Mouse (Mus musculus) heart, postnatal 36 days (tissue): ENCODE data around the gene Mrap. TPM values are rescaled to one million over a fixed set of nuclear protein-coding genes. Genes with fewer than 3 reads are reported as not detected.

ENCODE experiments used
- DNase-seq, 2 experiments: peaks; one replicate each; pipeline ENCODE4 v3.0.0; 2021 to 2022
- intact Hi-C: fragments of 180-260 bp; cut with DNase I; formaldehyde crosslinking; loops from one replicate; pipeline ENCODE4 v1.15.1; 2025
- total RNA-seq, 2 experiments: library from RNA; stranded (reverse); gene quantifications; 2 replicates each; pipeline ENCODE4 v1.2.3; 2021

The Mrap gene
- total RNA-seq, 2 experiments from 2014 or later, result 14.2 to 14.7 TPM

- peak; percentile 29 to 44 for DNase-seq
- intact Hi-C loops, result no loop called here
These were observed 9.1 kb downstream of the Mrap start for GRCm38 (mm10) chr16:90747143-90747542.

DNA sequence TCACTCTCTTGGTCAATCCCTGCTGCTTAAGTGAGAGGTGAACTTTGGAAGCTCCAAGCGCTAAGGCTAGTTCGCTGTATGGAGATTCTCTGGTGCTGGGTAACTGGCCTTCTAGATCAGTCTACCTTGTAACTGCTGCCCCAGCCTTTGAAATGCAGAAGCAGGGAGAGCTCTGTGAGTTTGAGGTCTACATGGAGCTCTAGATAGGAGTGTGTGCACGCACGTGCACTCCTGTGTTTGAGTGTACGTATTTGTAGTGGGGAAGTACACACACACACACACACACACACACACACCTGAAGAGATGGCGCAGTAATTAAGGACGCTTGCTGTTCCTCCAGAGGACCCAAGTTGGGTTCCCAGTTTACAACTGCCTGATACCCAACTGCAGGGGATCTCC lies 10.2 kb downstream of the Mrap start:
- intact Hi-C loops, result no loop called here
- DNase-seq, result no peak

- no peak for DNase-seq
- intact Hi-C loops, result no loop called here
These were observed 15.5 kb downstream of the Mrap start for GRCm38 (mm10) chr16:90753386-90753941.

- intact Hi-C loops, result no loop called here
- no peak for DNase-seq
These were observed 21.3 kb downstream of the Mrap start for GRCm38 (mm10) chr16:90759335-90759734.

DNA sequence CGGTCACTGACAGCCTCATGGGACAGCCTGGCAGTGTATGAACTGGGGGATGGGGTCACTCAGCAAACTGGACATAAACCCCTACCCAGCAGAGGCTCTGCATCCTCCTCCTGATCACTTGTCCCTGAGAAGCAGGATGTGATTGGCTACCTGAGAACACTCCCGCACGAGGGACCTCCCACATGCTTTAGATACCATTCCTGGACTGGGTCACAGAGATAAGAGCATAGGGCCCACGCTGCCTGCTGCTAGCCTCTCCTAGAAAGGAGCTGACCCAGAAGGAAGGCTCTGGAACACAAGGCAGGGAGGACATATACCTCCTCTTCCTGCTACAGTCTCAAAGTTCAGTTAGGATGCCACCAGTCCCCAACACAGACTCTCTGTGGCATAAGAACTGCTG lies 22.5 kb downstream of the Mrap start:
- intact Hi-C loops, result no loop called here
- no peak for DNase-seq

DNA sequence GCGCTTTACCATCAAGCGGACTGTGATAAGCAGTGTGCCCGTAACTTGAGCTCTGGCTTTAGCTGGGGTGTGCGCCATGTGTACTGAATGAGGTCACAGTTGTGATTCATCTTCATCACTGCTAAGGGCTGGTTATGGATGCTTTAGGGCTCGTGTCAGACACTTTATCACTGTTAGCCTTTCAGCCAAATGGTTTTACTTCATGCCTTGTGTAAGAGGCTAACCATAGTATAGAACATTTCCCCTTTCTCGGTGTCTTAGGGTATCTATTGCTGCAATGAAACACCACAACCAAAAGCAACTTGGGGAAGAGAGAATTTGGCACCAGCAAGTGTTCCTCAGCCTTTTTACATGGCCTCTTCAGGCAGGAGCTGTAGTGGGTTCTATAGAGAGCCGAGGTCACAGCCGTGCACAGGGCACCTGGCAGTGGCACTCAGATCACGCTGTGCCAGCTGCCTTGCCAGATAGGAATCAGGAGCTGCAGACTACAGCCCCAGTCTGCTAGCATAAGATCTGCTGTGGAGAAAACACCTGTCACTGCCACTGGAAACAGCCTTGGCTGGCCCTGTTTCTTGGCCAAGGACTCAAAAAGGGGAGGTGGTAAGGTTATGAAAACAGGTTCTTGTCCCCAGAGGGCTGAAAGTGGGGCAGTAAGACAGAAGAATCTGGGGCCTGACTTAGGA lies 27.3 kb downstream of the Mrap start:
- intact Hi-C loops, result no loop called here
- DNase-seq, result no peak

GRCm38 (mm10) chr16:90766919-90767454 lies 29.0 kb downstream of the Mrap start:
- intact Hi-C loops, result no loop called here
- DNase-seq, result no peak

DNA sequence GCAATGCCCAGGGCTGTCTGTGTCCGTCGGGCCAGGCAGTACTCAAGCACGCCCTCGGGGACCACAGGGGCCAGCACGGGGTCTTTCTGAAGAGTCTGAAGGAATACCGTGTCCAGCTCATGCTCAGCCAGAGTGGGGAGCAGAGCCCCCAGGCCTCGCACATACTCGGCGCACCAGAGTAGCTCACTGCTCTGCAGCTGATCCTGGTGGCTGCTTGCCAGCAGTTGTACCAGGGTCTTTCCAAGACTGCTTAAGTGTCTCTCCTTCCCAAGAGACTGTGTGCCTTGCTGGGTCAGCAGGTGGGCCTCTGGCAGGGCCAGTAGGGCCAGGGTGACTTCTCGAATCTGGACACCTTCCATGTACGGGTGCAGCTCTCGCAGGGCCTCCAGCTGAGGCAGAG lies 36.2 kb downstream of the Mrap start:
- DNase-seq, result no peak
- intact Hi-C loops, result no loop called here

DNA sequence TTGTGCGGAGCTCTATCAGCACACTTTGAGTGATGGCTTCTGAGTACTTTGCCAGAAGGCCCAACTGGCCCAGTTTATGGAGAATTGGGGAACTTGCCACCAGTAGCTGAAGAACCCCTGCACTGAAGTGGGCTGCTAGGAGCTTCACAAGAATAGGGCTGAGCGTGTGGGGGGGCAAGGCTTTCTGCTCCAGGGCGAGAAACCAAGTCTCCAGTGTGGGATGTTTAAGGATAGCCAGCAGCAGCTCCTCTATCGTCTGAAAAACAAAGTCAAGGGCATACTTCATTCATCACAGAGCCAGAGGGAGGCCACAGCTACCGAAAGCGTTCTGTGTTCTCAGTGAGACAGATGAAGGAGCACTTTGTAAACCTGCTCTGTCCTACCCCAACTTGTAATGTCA lies 36.6 kb downstream of the Mrap start:
- intact Hi-C loops, result no loop called here
- DNase-seq, result no peak

DNA sequence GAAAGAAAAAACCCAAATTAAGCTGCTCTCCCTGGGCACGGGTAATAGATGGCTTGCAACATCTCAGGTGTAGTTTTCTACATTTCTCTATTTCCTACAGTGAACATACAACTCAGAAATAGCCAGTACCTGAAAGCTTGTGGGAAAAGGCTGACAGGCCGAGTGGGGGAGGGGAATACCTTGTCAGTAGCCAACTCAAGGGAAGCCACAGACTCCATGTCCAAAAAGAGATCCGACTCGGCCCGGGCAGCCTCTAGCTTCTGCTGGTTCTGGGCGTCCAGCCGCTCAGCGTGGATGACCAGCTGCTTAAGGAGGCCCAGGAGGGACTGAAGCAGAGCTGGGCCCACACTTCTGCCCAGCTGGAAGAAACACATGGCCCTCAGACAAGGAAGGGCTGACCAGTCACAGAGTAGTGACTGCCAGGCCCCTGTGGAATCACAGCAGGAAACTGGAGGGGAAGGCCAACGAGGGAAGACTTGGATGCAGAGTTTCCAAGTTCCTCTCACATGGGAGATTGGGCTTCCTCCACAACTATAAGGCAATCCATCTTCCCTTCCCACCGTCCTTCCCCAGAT lies 38.0 kb downstream of the Mrap start:
- no peak for DNase-seq
- intact Hi-C loops, result no loop called here

DNA sequence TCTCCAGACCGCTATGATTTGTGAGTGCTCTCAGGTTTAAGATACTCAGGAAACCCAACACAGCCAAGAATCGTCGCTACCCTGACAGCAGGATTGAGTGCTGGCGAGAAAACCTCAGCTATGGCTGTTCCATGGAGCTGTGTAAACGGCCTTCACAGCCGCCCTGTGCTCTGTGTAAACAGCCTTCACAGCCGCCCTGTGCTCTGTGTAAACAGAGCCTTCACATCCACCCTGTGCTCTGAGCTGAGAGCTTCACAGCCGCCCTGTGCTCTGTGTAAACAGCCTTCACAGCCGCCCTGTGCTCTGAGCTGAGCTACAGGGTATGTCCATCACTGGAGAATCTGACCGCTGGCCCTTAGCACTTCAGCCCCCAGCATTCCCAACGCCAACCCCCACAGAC lies 41.8 kb downstream of the Mrap start:
- DNase-seq, result no peak
- intact Hi-C loops, result no loop called here

- intact Hi-C loops, result no loop called here
- no peak for DNase-seq
These were observed 45.3 kb downstream of the Mrap start for GRCm38 (mm10) chr16:90783302-90783701.

DNA sequence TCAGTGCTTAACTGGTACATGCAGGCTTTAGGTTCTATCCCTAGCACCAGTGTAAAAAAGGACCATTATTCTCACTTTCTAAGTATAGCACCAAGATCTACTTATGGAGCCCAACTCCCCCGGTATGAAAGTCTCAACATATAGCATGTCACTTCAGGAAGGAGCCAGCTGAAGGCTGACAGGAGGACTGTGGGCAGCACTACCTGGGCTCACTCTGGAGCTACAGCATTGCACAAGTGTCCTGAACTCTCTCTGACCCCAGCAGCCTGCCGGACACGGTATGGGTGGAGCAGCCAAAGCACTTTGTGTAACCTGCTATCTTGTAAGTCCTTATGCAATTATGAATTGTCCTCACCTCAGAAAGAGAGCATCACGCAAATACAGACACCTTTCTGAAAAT lies 47.2 kb downstream of the Mrap start:
- intact Hi-C loops, result no loop called here
- no peak for DNase-seq

DNA sequence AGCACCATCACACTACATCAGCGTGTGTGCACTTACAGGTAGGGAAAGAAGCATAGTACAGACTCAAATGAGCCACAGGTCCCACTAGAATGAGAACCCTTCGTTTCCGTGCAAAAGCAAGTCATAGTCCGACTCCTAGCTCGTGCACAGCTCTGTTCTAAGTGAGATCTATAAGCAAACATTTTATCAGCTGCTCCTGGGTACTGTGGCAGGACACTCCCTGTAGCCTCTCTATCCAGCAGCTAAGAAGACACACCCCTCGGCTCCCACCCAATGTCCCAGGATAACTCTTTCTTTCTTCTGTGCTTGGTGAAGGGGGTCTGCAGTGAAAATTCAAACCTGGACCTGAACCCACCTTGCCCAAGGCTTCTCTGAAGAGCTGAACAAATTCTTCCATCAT lies 50.6 kb downstream of the Mrap start:
- no peak for DNase-seq
- intact Hi-C loops, result no loop called here

- intact Hi-C loops, result no loop called here
- DNase-seq, result no peak
These were observed 52.9 kb downstream of the Mrap start for GRCm38 (mm10) chr16:90790946-90791345.

GRCm38 (mm10) chr16:90792066-90792465 lies 54.1 kb downstream of the Mrap start:
- intact Hi-C loops, result no loop called here
- no peak for DNase-seq

- intact Hi-C loops, result no loop called here
- DNase-seq, result no peak
These were observed 54.5 kb downstream of the Mrap start for GRCm38 (mm10) chr16:90792500-90792899.

DNA sequence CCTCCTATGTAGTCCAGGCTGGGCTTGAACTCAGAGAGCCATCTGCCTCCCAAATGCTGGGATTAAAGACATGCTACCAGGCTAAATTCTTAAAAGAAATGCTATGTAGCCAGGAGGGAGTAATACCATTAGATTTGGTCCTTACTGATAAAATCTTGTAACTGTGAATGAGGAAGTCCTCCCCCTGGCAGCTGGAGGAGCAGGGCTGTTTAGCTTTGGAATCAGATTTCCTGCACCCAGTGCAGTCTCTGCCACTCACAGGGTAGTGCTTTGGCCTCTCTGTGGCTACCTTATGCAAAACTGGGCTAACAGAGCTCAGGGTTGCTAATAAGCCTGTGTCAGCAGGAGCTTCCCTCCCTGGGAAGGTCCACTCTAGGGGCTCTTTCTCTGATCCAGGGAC lies 56.7 kb downstream of the Mrap start:
- intact Hi-C loops, result no loop called here
- DNase-seq, result no peak

DNA sequence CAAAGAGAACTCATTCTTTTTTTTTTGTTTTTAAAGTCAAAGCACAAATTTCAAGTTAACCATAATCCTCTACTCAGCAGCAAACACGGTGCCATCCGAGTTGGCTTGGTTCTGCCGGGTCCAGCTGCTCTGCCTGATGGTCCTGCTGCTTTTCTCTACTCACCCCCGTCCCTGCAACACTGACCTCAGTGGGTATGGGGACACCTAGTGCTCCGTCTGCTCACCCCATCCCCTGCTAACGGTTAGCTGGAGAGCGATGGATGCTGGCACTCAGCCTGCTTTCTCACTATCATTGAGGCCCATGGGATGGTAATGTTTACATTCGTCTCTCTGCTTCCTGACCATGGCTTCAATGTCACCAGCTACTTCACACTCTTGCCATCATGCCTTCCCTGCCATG lies 60.4 kb downstream of the Mrap start:
- intact Hi-C loops, result no loop called here

GRCm38 (mm10) chr16:90798848-90799247 lies 60.8 kb downstream of the Mrap start:
- no peak for DNase-seq
- intact Hi-C loops, result no loop called here

More for the DNA sequence above, 60.4 kb downstream of the Mrap start:
- no peak for DNase-seq
